Comparison of ENCODE assay signal across 10 mouse cellular contexts in genomic region chr12:83916884-83917283, GRCm38 (mm10). TPM values are rescaled to one million over a fixed set of nuclear protein-coding genes. Genes with fewer than 3 reads are reported as not detected.
DNase-seq lines count a peak whose midpoint lies in the region; ATAC-seq and TF ChIP-seq lines count a peak whose summit lies in the region.
"Had no signal": no experiment of that assay in that cellular context is flagged by ENCODE, and none has a peak within 500 bp of the region (broad histone marks: within the 10 kb centered on the region; RNA-seq: fewer than 3 reads in every experiment).

No protein-coding gene starts in this region.

- H3K36me3 ChIP-seq in liver, postnatal 0 days (replicated peaks; ENCODE audit: insufficient read depth, low read length), result peaks cover 8% of the 10 kb centered on the region
- peaks cover 8% of the 10 kb centered on the region; the same call in 1 of the 2 replicates for H3K36me3 ChIP-seq in forebrain, embryonic 13.5 days (ENCODE audit: poor library complexity, severe bottlenecking)
- H3K36me3 ChIP-seq in forebrain, embryonic 11.5 days (ENCODE audit: control insufficient read depth, insufficient read depth, low read length), result no peaks in the 10 kb centered on the region
- H3K36me3 ChIP-seq: embryonic facial prominence, embryonic 15.5 days had no signal

- H3K9ac ChIP-seq in liver, postnatal 0 days (replicated peaks), result no peak overlapping the region
- H3K9ac ChIP-seq in forebrain, embryonic 13.5 days, result no peak overlapping the region
- H3K9ac ChIP-seq in forebrain, embryonic 11.5 days (ENCODE audit: low read length), result no peak overlapping the region
- H3K9ac ChIP-seq: embryonic facial prominence, embryonic 15.5 days; liver, embryonic 13.5 days had no signal

- WGBS in liver, postnatal 0 days (ENCODE audit: insufficient replicate concordance), result 69% methylated on average over 9 of the region's 9 CpGs
- 87% methylated on average over 9 of the region's 9 CpGs for WGBS in forebrain, embryonic 13.5 days
- WGBS in forebrain, embryonic 11.5 days, result 88% methylated on average over 9 of the region's 9 CpGs

- peak; percentile 26 for DNase-seq in adrenal gland, postnatal 10 days
- DNase-seq in adrenal gland, adult 18-20 months (ENCODE audit: low spot score in 2 of 2), result no peak
- no peak for DNase-seq in liver, postnatal 0 days
- no peak for DNase-seq in liver
- DNase-seq in kidney, postnatal 10 days, result peak; percentile 69
- peak; percentile 56 to 64 for DNase-seq in lung, postnatal 4 days
- no peak for DNase-seq in forebrain, embryonic 11.5 days (ENCODE audit: low spot score)
- DNase-seq: liver, embryonic 13.5 days had no signal

- no peak for TF ChIP-seq EP300 in liver, postnatal 0 days (IDR thresholded peaks at IDR 0.05; ENCODE audit: low read depth)

- 0 out of 2 replicates have a peak overlapping the region, but pooled peaks have one; percentile 18 for H3K27ac ChIP-seq in liver, postnatal 0 days (ENCODE audit: low read depth)
- H3K27ac ChIP-seq in forebrain, embryonic 13.5 days, result no peak overlapping the region
- no peak overlapping the region for H3K27ac ChIP-seq in forebrain, embryonic 11.5 days (ENCODE audit: low read depth, low read length)
- H3K27ac ChIP-seq: embryonic facial prominence, embryonic 15.5 days; liver, embryonic 13.5 days had no signal

- peaks cover 25% of the 10 kb centered on the region for H3K4me1 ChIP-seq in liver, postnatal 0 days (ENCODE audit: insufficient read depth)
- peaks cover 21% of the 10 kb centered on the region for H3K4me1 ChIP-seq in forebrain, embryonic 13.5 days
- no peaks in the 10 kb centered on the region for H3K4me1 ChIP-seq in forebrain, embryonic 11.5 days (replicated peaks; ENCODE audit: control insufficient read depth, insufficient read depth, low read length)

- ATAC-seq in liver, postnatal 0 days, result no peak
- no peak for ATAC-seq in forebrain, embryonic 13.5 days
- ATAC-seq in forebrain, embryonic 11.5 days (replicated peaks; ENCODE audit: low FRiP score), result no peak

- no peaks in the 10 kb centered on the region for H3K9me3 ChIP-seq in liver, postnatal 0 days (ENCODE audit: low read length)
- H3K9me3 ChIP-seq in forebrain, embryonic 13.5 days (replicated peaks), result no peaks in the 10 kb centered on the region
- no peaks in the 10 kb centered on the region for H3K9me3 ChIP-seq in forebrain, embryonic 11.5 days (ENCODE audit: control insufficient read depth, low read length)
- H3K9me3 ChIP-seq: embryonic facial prominence, embryonic 15.5 days; liver, embryonic 13.5 days had no signal

- no peak overlapping the region for H3K4me2 ChIP-seq in liver, postnatal 0 days (ENCODE audit: low read depth, low read length)
- no peak overlapping the region for H3K4me2 ChIP-seq in forebrain, embryonic 13.5 days
- H3K4me2 ChIP-seq in forebrain, embryonic 11.5 days (ENCODE audit: low read depth, low read length, severe bottlenecking), result no peak overlapping the region
- H3K4me2 ChIP-seq: embryonic facial prominence, embryonic 15.5 days; liver, embryonic 13.5 days had no signal

- no peak overlapping the region for H3K4me3 ChIP-seq in liver, postnatal 0 days (ENCODE audit: low read depth, low read length)
- H3K4me3 ChIP-seq in forebrain, embryonic 13.5 days, result no peak overlapping the region
- no peak overlapping the region for H3K4me3 ChIP-seq in forebrain, embryonic 11.5 days (ENCODE audit: low read depth, low read length)
- H3K4me3 ChIP-seq: embryonic facial prominence, embryonic 15.5 days; liver, embryonic 13.5 days had no signal

- no peak for TF ChIP-seq CTCF in liver, postnatal 0 days (IDR thresholded peaks at IDR 0.05; ENCODE audit: low read depth)

- no peaks in the 10 kb centered on the region for H3K27me3 ChIP-seq in liver, postnatal 0 days (ENCODE audit: insufficient read depth, low read length)
- no peaks in the 10 kb centered on the region for H3K27me3 ChIP-seq in forebrain, embryonic 13.5 days
- H3K27me3 ChIP-seq in forebrain, embryonic 11.5 days (ENCODE audit: control insufficient read depth, insufficient read depth, low read length), result no peaks in the 10 kb centered on the region
- H3K27me3 ChIP-seq: embryonic facial prominence, embryonic 15.5 days; liver, embryonic 13.5 days had no signal

RNA-seq across cellular contexts. Expression of gene Numb, which starts 4.8 kb away (rescaled TPM):
- 10 to 100 TPM; 44.4 to 51.7 TPM for total RNA-seq in adrenal gland, postnatal 10 days (2021)
- 10 to 100 TPM; 51.9 to 57.5 TPM for total RNA-seq in adrenal gland, adult 18-20 months (2021)
- 13.0 and 14.5 TPM in 2 replicates for polyA plus RNA-seq in liver, postnatal 0 days (2015; fragmentation: Nextera tagmentation; extraction: Ambion mirVana)
- polyA plus RNA-seq in forebrain, embryonic 13.5 days (2015; fragmentation: Nextera tagmentation; extraction: Ambion mirVana), result 23.2 and 26.2 TPM in 2 replicates
- polyA plus RNA-seq in forebrain, embryonic 11.5 days (2014; fragmentation: Nextera tagmentation; extraction: Ambion mirVana), result 33.3 and 34.4 TPM in 2 replicates

RNA-seq across cellular contexts. Expression of gene Riox1, which starts 33.5 kb away (rescaled TPM):
- total RNA-seq in adrenal gland, postnatal 10 days (2021), result 10 to 100 TPM; 12.1 to 17.8 TPM
- total RNA-seq in adrenal gland, adult 18-20 months (2021), result 10 to 100 TPM; 15.2 to 16.4 TPM
- 6.2 and 8.1 TPM in 2 replicates for polyA plus RNA-seq in liver, postnatal 0 days (2015; fragmentation: Nextera tagmentation; extraction: Ambion mirVana)
- polyA plus RNA-seq in forebrain, embryonic 13.5 days (2015; fragmentation: Nextera tagmentation; extraction: Ambion mirVana), result 8.6 and 9.4 TPM in 2 replicates
- 18.0 and 20.0 TPM in 2 replicates for polyA plus RNA-seq in forebrain, embryonic 11.5 days (2014; fragmentation: Nextera tagmentation; extraction: Ambion mirVana)

Comparison
In these comparisons a context has a peak if more than half of its experiments do, and no peak if none do; other contexts are left out.
1. DNase-seq: peak in adrenal gland, postnatal 10 days (single experiment), kidney, postnatal 10 days (single experiment) and lung, postnatal 4 days (2 of 2); none in adrenal gland, adult 18-20 months (0 of 2), liver, postnatal 0 days (single experiment), liver (single experiment) and forebrain, embryonic 11.5 days (single experiment).